Mouse (Mus musculus) bone marrow, adult 2 months (tissue): ENCODE measurements around the gene Loxl3. TPM values are rescaled to one million over a fixed set of nuclear protein-coding genes. Genes with fewer than 3 reads are reported as not detected.

Source experiments
- H3K27ac ChIP-seq: fragments of 200-500 bp; 2 replicates; pipeline ENCODE4 v1.5.1; 2012; ENCODE audit warnings: low read depth, mild to moderate bottlenecking, control low read depth, inconsistent platforms, low read length; ENCODE audit not compliant: control insufficient read depth, poor library complexity, insufficient read depth
- H3K4me1 ChIP-seq: fragments of 200-500 bp; 2 replicates; pipeline ENCODE4 v1.6.1; 2011; ENCODE audit warnings: low read length; ENCODE audit not compliant: control insufficient read depth, insufficient read depth
- H3K4me3 ChIP-seq: fragments of 200-500 bp; replicated peaks from 2 replicates; pipeline ENCODE3; 2011; ENCODE audit warnings: mild to moderate bottlenecking, low read depth, low read length, control low read depth; ENCODE audit not compliant: control insufficient read depth
- CTCF ChIP-seq: fragments of 200-500 bp; IDR thresholded peaks from 2 replicates; pipeline ENCODE4 v1.5.1; 2011; ENCODE audit warnings: low read length, control low read depth; ENCODE audit not compliant: control insufficient read depth, insufficient read depth
- POLR2A ChIP-seq: fragments of 200-500 bp; IDR thresholded peaks from 2 replicates; pipeline ENCODE4 v1.6.1; 2011; ENCODE audit warnings: low read depth, mild to moderate bottlenecking, control low read depth, low read length, borderline replicate concordance; ENCODE audit not compliant: control insufficient read depth
- WGBS: fragments of 180-500 bp; shearing (Covaris S2); methylation state at CpG from one replicate; pipeline ENCODE4 v1.1.7; 2018; 5-methylcytosine and 5-hydroxymethylcytosine counted together
- polyA plus RNA-seq: library from polyadenylated mRNA; stranded (reverse); fragments of >200 nt; gene quantifications from 2 replicates; pipeline ENCODE4 v1.2.4, GENCODE M21; 2011; ENCODE audit warnings: low replicate concordance; ENCODE audit not compliant: missing spikeins, insufficient read depth, insufficient read length

Gene Loxl3
- polyA plus RNA-seq, 1 experiment = 13.3 TPM

DNA sequence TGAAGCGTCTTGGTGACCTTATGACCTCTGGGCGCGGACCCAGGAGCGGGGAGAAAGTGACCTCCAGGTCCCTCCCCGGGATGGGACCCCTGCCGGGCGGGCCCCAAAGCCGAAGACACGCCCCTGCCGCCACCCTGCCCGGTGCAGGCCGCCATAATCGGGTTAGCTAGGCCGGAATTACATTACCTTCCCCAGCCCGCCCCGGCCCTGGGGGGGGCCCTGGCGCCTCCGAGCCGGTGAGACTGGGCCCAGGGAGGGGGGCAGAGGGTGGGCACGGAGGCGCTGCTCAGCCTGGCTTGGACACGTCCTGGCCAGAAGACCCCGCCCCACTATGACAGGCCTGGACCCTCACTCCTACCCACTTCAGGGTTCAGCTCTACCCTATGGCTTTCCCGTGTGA lies 37.2 kb downstream of the Loxl3 start:
- no peaks in the 10 kb centered on the region for H3K4me1 ChIP-seq
- TF ChIP-seq CTCF = no peak
- no peak for TF ChIP-seq POLR2A
- H3K27ac ChIP-seq = no peak overlapping the region; the same call in 1 of the 2 replicates
- WGBS = 4% methylated on average over 24 of the region's 24 CpGs
- no peak overlapping the region for H3K4me3 ChIP-seq

DNA sequence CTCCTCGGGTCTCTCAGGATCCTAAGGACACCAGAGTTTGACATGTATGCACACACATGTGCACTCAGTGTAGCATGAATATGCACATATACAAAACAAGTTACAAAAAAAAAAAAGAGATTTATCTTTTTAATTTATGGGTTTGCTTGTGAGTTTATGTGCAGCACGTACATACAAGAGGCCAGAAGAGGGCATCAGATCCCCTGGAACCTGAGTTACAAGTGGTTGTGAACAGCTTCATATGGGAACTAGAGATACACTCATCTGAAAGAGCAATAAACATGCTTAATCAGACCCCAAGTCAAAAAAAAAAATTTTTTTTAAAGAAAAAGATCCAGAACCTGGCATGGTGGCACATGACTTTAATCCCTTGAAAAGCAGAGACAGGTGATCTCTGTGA lies 41.0 kb downstream of the Loxl3 start:
- H3K4me3 ChIP-seq = no peak overlapping the region
- TF ChIP-seq POLR2A = no peak
- no peak for TF ChIP-seq CTCF
- H3K4me1 ChIP-seq = peaks cover 1% of the 10 kb centered on the region
- no peak overlapping the region for H3K27ac ChIP-seq
- 18% methylated on average over 2 of the region's 2 CpGs for WGBS

DNA sequence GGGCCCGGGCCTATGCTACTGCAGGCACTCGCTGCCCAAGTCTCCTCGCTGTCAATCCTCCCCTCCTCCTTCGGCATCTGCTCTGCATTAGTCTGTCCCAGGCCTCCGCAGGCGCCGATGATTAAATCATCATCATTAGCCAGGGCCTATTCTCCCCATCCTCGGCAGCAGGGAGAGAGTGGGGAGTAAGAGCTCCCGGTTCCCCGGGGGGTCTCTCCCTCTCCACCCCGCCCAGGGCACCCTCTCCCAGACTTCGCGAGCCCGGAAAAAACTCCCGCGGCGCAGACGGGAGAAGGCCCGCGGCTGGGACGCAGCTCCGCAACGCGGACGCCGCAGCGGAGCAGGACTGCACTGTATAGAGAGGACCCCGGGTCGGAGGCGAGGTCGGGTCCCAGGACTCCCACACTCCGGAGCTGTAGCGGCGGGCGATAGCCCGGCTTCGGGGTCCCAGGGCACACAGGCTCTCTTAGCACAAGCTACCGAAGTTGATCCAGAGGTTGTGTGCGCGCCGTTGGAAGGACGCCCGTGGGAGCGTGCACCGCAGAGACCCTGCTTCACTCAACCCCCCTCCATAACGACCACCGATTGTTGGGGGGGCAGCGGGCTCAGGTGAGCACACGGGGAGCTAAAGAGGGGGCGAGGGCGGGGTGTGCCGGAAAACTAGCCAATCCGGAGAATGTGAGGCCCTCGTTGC lies 43.8 kb downstream of the Loxl3 start, which contains the start of gene Pcgf1:
TSS of gene Pcgf1 (plus strand) at position 240 of the 694 bp plus-strand sequence.
- WGBS = under 1% methylated on average over 54 of the region's 54 CpGs
- Histone ChIP-seq H3K4me3 (peak within 1 kb of the TSS; percentile 86), H3K27ac (peak within 1 kb of the TSS; percentile 75), H3K4me1 (peaks cover 1% of the 10 kb centered on the region)
- TF ChIP-seq POLR2A (no peak), CTCF (no peak)

DNA sequence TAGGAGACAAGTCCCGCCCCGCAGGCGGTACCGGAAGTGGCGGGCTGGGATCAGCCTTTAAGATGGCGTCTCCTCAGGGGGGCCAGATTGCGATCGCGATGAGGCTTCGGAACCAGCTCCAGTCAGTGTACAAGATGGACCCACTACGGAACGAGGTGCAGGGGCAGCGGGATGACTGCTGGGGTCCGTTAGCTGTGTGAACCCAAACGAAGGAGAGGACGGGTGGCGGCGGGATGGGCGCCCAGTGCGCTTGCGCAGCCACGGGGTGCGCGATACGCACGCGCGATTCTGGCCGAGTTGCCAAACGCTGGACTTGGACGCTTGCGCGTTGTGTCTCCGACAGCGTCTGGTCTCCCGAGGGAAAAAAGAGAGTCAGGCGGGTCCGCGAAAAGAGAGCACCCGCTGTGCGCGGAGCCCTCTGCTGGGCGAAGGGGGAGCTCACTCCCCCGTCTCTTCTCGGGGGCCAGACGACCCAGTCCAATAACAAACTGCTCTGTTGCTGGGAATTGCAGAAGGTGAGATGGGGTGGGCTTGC lies 44.4 kb downstream of the Loxl3 start:
- Histone ChIP-seq H3K4me3 (peak overlapping the region; percentile 86), H3K4me1 (peaks cover 1% of the 10 kb centered on the region), H3K27ac (peak overlapping the region; percentile 75)
- TF ChIP-seq CTCF (peak; percentile 56), POLR2A (peak; percentile 54; the same call in 1 of the 2 replicates)
- WGBS = under 1% methylated on average over 46 of the region's 46 CpGs

DNA sequence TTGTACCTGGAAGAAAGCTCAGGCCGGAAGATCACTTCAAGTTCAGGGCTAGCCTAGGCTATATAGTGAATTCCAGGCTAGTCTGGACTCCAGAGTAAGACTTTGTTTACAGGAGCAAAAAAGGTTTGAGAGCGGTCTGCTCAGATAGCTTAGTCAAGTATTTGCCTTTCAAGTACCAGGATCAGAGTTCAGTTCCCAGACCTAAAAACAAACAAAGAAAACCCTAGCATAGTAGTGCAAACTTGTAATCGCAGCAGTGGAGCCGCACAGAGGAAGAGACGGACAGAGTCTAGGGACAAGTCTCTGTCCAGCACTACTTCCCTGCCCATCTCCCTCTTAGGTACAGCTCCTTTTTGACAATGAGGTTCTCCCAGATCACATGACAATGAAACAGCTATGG lies 46.2 kb downstream of the Loxl3 start:
- H3K4me1 ChIP-seq = peaks cover 1% of the 10 kb centered on the region
- WGBS = 95% methylated on average over 5 of the region's 5 CpGs
- H3K27ac ChIP-seq = no peak overlapping the region
- no peak for TF ChIP-seq POLR2A
- TF ChIP-seq CTCF = no peak
- no peak overlapping the region for H3K4me3 ChIP-seq

DNA sequence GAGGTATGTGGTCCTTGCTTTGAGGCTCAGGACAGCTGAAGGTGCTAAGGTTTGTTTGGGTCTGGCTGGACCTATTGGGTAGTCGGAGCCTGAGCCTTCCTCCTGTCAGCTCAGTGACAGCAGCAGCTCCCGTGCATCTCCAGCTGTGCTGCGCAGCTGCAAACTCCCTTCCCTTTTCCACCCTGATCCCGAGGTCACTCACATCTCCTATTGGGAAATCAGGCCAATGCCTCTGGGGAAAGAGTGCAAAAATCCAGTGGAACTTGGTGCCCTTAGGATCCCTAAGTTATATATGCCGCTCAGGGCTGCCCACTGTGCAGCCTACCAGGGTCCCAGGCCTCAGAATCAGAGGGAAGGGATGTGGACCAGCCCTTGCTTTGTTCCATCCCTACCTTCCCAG lies 49.5 kb downstream of the Loxl3 start:
- Histone ChIP-seq H3K4me1 (peaks cover 1% of the 10 kb centered on the region), H3K27ac (no peak overlapping the region), H3K4me3 (no peak overlapping the region)
- TF ChIP-seq CTCF = no peak
- no peak for TF ChIP-seq POLR2A
- 61% methylated on average over 5 of the region's 5 CpGs for WGBS

DNA sequence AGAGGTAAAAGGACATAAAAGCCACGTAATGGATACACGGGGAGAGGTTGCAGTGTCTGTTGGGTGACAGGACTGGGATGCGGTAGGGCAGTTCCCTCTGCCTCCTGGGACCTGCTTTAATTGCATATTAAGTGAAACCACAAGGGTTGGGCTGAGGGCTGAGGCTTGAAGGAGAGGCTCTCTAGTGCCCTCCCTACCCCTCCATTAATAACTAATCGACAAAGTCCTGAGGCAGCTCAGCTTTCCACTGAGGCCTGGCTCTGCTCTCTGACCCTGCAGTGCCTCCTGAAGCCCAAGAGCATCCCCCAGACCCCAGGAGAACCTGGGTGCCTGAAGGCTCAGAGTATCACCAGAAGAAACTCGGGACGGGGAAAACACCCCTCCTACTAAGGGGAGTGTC lies 50.5 kb downstream of the Loxl3 start:
- Histone ChIP-seq H3K4me3 (no peak overlapping the region), H3K4me1 (no peaks in the 10 kb centered on the region; the same call in 1 of the 2 replicates), H3K27ac (no peak overlapping the region)
- WGBS = 58% methylated on average over 6 of the region's 6 CpGs
- no peak for TF ChIP-seq CTCF
- TF ChIP-seq POLR2A = no peak

DNA sequence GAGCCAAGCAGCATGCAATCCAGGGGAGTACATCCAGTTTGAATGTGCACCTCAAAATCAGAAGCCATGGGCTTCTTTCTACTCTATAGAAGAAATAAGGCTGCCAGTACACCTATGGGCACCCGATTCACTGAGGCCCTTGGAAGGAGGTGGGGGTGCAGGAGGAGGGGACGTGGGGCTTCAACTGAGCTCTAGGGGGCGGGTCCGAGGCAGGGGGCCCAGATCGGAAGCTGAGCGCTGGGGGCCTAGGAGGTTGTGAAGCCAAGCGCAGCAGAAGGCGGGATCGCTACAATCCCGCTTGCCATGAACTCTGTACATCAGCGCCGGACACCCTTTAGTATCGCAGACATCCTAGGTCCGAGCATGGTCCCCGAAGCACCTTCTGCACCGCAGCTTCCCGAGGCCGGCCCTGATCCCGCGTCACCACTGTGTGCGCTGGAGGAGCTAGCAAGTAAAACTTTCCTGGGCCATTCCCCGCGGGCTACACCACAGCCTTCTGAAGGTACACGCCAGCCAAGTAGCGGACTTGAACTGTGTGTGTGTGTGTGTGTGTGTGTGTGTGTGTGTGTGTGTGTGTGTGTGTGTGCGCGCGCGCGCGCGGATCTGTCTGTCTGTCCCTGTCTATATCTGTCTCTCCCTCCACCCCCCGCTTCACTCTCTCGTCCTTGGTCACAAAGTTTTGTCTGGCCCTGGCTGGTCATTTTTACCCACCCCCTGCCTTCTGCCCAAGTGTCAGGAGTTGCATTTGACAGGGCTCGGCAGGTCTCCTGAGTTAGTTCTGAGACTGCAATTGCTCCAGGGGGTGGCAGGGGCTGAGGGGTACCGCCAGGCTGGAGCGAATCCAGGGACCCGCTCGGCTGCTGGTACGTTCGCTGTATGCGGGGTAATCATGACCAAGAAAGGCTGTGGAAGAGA lies 52.4 kb downstream of the Loxl3 start, which contains the start of gene Lbx2:
TSS of gene Lbx2 (plus strand) at position 247 of the 915 bp plus-strand sequence.
- no peaks in the 10 kb centered on the region for H3K4me1 ChIP-seq
- TF ChIP-seq POLR2A (no peak), CTCF (no peak)
- peak within 1 kb of the TSS; percentile 41 for H3K4me3 ChIP-seq
- no peak within 1 kb of the TSS for H3K27ac ChIP-seq
- WGBS = 2% methylated on average over 37 of the region's 42 CpGs
